ENCODE assay signal across 8 mouse cellular contexts in genomic region chr11:5949586-5950352, GRCm38 (mm10). TPM values are rescaled to one million over a fixed set of nuclear protein-coding genes. Genes with fewer than 3 reads are reported as not detected.
DNase-seq lines count a peak whose midpoint lies in the region; ATAC-seq and TF ChIP-seq lines count a peak whose summit lies in the region.

TSS of gene Gck (minus strand) at chr11:5950081.

- no peak within 1 kb of the TSS for H3K9ac ChIP-seq in liver, embryonic 11.5 days (ENCODE audit: low read depth, low read length)
- no peak within 1 kb of the TSS for H3K9ac ChIP-seq in hindbrain, postnatal 0 days (replicated peaks; ENCODE audit: low read length)

- ATAC-seq in liver, embryonic 11.5 days (replicated peaks; ENCODE audit: low FRiP score), result no peak; the same call in 1 of the 2 replicates
- ATAC-seq in common myeloid progenitor, adult 5-6 weeks (replicated peaks; ENCODE audit: low read depth, poor library complexity, severe bottlenecking), result peak; percentile 93
- peak; percentile 83 for ATAC-seq in hindbrain, postnatal 0 days
- ATAC-seq in erythroid progenitor cell, adult 5-6 weeks (replicated peaks; ENCODE audit: low FRiP score, poor library complexity, severe bottlenecking), result no peak

- H3K27ac ChIP-seq in liver, embryonic 11.5 days (ENCODE audit: low read depth, low read length), result no peak within 1 kb of the TSS
- H3K27ac ChIP-seq in hindbrain, postnatal 0 days, result no peak within 1 kb of the TSS

- H3K4me3 ChIP-seq in liver, embryonic 11.5 days (ENCODE audit: low read depth, low read length), result no peak within 1 kb of the TSS
- no peak within 1 kb of the TSS for H3K4me3 ChIP-seq in hindbrain, postnatal 0 days (ENCODE audit: low read length)

- TF ChIP-seq CTCF in hindbrain, postnatal 0 days (IDR thresholded peaks at IDR 0.05; ENCODE audit: low read depth), result no peak

- 0 out of 2 replicates have a peak, but pooled peaks cover 9% of the 10 kb centered on the region for H3K4me1 ChIP-seq in liver, embryonic 11.5 days (replicated peaks; ENCODE audit: control insufficient read depth, insufficient read depth, low read length)
- H3K4me1 ChIP-seq in hindbrain, postnatal 0 days (ENCODE audit: insufficient read depth, low read length), result peaks cover 5% of the 10 kb centered on the region; the same call in 1 of the 2 replicates

- no peaks in the 10 kb centered on the region for H3K27me3 ChIP-seq in liver, embryonic 11.5 days (replicated peaks; ENCODE audit: control insufficient read depth, insufficient read depth, low read length)
- no peaks in the 10 kb centered on the region for H3K27me3 ChIP-seq in hindbrain, postnatal 0 days (ENCODE audit: insufficient read depth, low read length)

- no peaks in the 10 kb centered on the region for H3K36me3 ChIP-seq in liver, embryonic 11.5 days (ENCODE audit: control insufficient read depth, insufficient read depth, low read length)
- H3K36me3 ChIP-seq in hindbrain, postnatal 0 days (ENCODE audit: insufficient read depth, low read length), result no peaks in the 10 kb centered on the region

- 42% methylated on average over 8 of the region's 8 CpGs for WGBS in liver, embryonic 11.5 days
- WGBS in hindbrain, postnatal 0 days, result 39% methylated on average over 8 of the region's 8 CpGs

- peak; percentile 43 for DNase-seq in liver
- DNase-seq in liver, embryonic 11.5 days (ENCODE audit: low spot score), result no peak
- peak; percentile 53 for DNase-seq in hindbrain, postnatal 0 days (ENCODE audit: low spot score)
- DNase-seq in monocyte, adult 2 months (ENCODE audit: low read depth in 1 of 2, low spot score in 2 of 2), result peak; percentile 26 to 30
- no peak for DNase-seq in cerebellum, adult 11-12 months
- no peak for DNase-seq in frontal cortex, postnatal 14 days (ENCODE audit: low spot score in 2 of 2)

- no peak within 1 kb of the TSS for H3K4me2 ChIP-seq in liver, embryonic 11.5 days
- H3K4me2 ChIP-seq in hindbrain, postnatal 0 days (ENCODE audit: low read depth, low read length), result no peak within 1 kb of the TSS

- H3K9me3 ChIP-seq in liver, embryonic 11.5 days (ENCODE audit: control insufficient read depth, low read length), result no peaks in the 10 kb centered on the region
- no peaks in the 10 kb centered on the region for H3K9me3 ChIP-seq in hindbrain, postnatal 0 days (ENCODE audit: low read length)

RNA-seq across cellular contexts. Expression of gene Gck, which starts in this region (rescaled TPM):
- polyA plus RNA-seq in liver, embryonic 11.5 days (2014; fragmentation: Nextera tagmentation; extraction: Ambion mirVana), result 0.35 and 0.45 TPM in 2 replicates
- not detected in 2 replicates for total RNA-seq in common myeloid progenitor, adult 5-6 weeks (2017)
- 3.2 and 9.1 TPM in 2 replicates for total RNA-seq in hindbrain, postnatal 0 days (2014; rRNA removed)
- polyA plus RNA-seq in hindbrain, postnatal 0 days (2015; fragmentation: Nextera tagmentation; extraction: Ambion mirVana), result 7.1 and 7.5 TPM in 2 replicates
- not detected in 2 replicates for total RNA-seq in erythroid progenitor cell, adult 5-6 weeks (2015; ENCODE audit: low replicate concordance)
- not detected in 2 replicates for total RNA-seq in erythroid progenitor cell, adult 5-6 weeks (2017; ENCODE audit: low replicate concordance)

Comparison
In these comparisons a context has a peak if more than half of its experiments do, and no peak if none do; other contexts are left out.
1. DNase-seq: peak in liver (single experiment), hindbrain, postnatal 0 days (single experiment) and monocyte, adult 2 months (2 of 2); none in liver, embryonic 11.5 days (single experiment), cerebellum, adult 11-12 months (single experiment) and frontal cortex, postnatal 14 days (0 of 2).
2. Peak in ATAC-seq in common myeloid progenitor, adult 5-6 weeks; RNA of the gene not detected or under 1 TPM.